Mouse (Mus musculus): ENCODE data around the gene Rassf7.

Rassf7 gene

DNA sequence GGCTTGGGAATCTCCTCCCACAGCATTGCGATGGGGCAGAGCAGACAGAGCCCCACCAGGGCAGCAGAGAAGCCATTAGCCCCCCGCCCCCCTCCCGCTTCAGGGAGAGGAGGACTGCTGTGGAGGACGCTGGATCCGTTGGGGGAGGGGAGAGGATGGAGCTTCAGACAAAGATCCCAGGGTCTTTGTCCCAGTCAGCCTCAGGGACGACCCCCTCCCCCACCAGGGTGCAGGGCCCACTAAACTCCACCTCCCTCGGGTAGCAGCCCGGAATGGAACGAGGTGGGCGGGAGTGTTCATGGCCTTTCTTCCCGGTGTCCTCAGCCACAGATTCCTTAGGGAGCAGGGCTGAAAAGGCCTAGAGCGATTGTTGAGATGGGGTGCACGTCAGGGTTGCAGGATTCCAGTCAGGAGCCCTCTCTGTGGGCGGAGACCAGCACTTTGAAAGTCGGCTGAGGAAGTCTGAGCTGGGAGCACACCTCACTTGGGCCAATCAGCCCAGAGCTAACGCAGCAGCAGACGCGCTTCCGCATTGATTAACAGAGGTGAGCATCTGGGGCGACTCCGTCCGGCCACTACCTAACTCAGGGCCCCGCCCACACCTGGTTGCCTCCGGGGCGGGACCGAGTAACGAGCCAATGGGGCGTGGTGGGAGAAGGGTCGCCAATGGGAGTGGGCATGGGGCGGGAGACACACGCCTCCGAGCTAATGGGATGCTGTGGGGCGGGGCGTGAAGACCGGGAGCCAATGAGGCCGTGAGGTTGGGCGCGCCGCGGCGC is at the start of gene Rassf7:
Rassf7 (plus strand) TSS at position 760 of the 779 bp plus-strand sequence.
- DNase-seq = peak; percentile 95 to 97

DNA sequence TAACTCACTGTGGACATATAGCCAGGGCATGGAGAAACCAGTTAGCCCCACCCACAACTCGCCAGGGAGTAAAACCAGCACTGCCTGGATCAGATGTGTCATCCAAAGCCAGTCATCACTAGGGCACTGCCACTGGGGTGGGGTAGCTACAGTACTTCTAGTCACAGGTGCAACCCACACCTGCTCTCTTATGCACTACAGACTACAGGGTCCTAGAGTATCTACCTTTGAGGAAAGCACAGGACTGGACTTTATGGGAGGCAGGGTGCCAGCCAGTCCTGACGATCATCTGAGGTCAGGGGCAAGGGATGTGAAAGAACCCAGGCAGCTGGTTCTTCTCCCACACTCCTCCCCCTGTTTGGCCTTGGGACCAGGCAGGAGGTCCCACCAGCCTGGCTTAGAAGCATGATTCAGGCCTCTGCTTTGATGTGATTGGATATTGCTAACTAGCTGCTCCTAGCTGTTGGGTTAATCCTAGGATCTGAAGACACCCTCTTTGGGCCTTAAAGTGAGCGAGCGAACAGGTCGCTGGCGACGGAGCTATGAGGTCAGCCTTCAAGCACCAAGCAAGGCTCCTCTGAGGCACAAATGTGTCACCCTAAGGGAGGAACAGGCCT is 47.7 kb upstream of the Rassf7 start:
- DNase-seq = peak; percentile 59 to 81

DNA sequence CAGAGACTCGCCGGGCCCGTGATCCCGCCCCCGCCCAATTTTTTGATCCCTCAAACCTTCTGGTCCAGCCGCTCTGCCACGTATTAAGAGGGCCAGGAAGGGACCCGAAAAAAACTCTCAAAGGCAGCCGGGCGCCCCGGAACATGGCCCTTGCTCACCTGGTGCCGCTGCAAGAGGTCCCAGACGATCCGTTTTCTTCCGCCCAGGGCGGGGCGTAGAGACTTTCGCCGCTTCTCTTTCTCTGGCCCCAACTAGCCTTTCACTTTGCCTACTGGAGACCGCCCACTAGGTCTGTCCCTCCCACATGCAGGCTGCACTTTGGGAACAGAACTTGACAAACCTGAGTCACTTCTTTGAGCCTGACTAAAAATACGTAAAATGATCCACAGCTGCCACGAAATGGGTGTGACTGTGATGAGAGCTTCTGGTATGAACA is 47.1 kb upstream of the Rassf7 start:
- peak; percentile 80 to 86 for DNase-seq

DNA sequence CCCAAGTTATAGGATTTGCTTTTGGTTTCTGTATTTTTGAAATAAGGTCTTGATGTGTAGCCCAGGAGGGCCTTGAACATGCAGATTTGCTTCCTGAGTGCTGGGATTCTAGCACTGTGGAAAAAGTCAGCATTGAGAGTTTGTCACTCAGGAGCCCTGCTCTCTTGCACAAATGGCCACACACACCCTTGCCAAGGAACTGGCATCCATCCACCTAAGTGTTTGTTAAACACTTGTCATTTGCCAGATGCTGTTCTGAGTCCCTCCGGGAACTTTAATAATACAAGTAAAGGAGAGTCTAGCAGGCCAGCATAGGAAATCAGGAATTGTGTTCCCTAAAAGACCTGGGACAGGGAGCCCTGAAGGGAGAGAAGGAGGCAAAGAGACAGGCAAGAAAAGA is 46.4 kb upstream of the Rassf7 start:
- peak in 1 of 2 experiments; percentile 57 for DNase-seq

DNA sequence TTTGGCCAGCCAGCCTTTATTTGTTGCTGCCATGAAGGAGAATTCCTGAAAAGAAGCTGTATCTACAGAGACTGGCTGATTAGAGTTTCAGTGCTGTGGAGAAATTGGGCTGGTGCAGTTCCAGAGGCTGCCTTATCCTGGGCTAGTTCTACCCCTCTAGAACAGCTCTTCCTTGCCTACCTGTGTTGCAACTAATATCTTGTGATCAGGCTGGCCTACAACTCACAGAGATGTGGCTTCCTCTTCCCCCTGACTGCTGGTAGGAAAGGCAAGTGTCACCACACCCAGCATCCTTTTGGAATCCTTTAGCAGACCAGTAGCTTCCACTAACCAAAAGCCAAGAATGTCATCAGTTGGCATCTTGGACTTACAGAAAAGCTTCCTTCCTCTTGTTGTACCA is 45.8 kb upstream of the Rassf7 start:
- no peak for DNase-seq

DNA sequence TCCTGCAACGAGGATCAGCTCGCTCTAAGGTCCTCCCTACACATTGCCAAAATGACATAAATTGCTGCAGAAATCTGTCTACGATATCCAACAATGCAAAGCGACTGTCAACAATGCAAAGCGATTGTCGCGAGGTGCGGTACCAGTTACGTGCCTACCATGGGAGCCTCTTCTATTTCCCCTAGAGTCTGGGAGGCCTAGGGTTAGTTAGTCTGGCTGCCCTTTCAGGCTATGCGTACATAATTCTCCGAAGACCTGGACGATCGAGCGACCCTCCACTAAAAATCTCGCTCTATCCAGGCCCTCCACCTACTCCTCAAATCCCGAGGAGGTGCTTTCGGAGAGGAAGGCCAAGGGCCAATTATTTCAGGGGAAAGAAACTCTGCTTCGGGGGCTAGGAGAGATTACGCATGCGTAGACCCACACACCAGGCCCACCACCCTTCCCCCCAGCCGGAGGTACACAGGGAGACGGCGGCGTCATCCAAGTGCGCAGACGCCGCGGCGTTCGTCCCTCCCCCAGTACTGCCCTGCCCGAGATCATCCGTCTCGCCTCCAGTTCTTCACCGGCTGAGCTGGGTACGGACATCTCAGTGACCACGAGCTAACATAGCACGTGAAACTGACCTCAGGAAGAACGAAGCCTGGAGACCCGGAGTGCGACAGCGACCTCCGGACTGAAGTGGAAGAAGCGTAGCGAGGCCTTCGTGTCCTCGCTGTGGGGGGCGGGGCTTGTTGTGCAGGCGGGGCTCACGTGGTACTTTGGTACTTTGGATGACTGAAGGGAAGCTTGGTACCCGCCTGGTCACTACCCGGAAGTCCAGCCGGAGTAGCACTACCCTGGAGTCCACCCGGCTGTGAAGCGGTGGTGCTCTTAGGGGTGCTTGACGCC is 43.3 kb upstream of the Rassf7 start, which contains the start of gene Rnh1:
Rnh1 (minus strand) TSS at position 742 of the 891 bp plus-strand sequence.
- DNase-seq = peak; percentile 92 to 94

DNA sequence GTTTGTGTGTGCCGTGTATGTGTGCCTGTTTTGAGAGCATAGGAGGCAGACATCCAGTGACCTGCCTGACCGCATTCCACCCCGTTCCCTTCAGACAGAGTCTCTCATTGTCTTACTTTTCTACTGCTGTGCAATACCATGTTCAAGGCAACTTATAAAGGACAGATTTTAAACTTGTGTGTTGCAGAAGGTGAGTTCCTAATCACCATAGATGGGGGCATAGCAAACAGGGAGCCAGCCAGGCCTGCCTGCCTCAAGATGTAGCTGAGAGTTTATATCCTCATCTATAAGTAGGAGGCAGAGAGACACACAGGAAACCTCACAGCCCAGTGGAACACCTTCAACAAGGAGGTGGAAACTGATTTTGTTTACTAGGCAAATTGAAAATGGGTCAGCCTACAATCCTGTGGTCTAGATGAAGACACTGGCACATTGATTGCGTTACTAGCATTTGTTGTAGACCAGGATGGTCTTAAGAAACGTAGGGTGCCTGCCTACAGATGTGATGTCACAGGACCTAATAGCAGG is 42.3 kb upstream of the Rassf7 start:
- no peak for DNase-seq

DNA sequence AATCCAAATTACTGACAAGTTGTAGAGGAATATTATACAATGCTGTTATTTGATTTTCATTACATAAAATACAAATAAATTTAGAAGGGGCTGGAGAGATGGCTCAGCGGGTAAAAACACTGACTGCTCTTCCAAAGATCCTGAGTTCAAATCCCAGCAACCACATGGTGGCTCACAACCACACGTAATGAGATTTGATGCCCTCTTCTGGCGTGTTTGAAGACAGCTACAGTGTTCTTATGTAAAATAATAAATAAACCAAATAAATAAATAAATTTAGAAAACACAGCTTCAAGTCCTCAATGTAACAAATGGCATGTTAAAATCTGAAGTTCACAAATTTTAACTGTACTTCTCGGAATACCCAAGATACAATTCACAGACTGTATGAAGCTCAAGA is 40.6 kb upstream of the Rassf7 start:
- no peak for DNase-seq

DNA sequence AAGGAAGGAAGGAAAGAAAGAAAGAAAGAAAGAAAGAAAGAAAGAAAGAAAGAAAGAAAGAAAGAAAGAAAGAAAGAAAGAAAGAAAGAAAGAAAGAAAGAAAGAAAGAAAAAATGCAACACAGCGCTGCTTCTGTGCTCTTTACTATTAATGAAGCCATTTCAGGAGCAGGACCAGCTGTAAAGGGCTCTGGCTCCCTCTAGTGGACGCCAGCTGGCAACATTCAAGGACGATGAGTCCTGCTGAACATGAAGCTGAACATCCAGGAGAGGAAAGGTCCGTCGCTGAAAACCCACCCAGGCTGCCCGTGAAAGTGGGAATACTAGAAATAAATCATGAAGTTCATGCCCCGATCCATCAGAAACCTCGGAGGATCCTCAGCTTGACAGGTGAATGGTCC is 39.5 kb upstream of the Rassf7 start:
- peak; percentile 84 to 91 for DNase-seq

DNA sequence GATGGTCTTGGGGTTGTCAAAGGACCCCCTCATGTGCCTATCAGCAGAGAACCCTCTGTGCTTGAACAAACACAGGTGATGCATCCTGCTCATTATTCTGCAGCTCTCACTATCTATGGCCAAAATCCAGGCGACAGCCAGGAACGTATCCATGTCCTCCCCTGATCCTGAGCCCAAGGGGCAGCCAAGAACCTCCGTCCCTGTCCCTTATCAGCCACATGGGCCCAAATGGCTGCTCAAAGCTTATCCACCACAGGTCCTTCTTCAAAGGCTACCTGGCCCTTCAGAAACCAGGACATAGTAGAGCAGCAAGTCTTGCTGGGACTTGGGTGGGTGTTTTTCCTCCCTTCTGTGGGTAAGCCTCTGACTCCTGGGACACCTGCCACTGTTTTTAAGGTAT is 27.5 kb upstream of the Rassf7 start:
- DNase-seq = no peak

DNA sequence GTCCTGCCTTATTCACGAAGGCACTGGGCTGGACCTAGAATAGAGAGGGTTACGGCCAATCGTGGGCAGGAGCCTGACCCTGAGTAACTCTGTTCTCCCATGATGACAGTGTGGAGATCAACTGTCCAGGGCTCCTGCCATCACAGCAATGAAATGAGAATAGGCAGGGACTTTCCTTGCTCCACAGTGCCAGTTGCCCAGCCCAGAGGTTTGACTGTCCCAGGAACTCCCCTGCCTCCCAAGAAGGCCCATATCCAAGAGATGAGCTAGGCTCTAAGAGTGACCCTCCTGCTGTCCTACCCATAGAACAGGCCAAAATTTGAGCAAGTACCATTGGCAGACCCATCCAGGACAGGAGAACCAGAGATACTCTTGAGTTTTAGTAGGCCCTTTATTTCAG is 26.9 kb upstream of the Rassf7 start:
- DNase-seq = no peak

DNA sequence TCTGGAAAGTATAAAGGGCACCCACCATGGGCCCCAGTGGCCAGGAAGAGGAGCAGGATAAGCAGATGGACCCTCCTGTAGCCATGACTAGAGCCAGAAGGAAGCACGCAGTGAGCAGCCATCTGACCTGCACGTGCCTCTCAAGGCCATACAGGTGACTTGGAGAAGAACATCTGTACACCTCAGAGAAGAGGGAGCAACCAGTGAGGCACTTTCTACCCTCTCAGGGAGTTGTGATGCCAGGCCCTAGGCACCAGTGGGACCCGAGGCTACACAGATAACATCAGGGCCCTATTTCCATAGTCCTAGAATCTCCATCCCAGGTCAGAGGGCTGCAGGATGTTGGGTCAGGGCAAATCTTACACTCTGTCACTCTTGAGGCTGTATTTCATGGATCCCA is 25.4 kb upstream of the Rassf7 start:
- no peak for DNase-seq

DNA sequence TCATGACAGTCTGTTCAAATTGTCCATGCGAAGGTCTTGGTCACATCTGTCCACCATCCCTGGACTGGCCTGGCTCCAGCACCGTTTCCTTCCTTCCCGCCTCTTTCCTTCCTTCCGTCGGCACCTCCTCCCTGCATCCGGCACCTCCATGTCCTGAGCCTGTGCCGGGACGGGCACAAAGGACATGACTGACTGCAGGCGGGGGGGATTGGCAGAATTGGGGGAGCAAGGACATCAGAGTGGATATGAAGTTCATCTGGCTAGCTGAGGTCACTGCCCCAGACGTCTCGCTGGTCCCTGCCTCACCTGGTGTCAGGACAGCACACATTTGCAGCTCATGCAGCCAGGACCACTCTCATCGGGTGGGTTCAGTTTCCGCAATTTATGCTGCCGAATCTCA is 24.6 kb upstream of the Rassf7 start:
- peak; percentile 49 to 69 for DNase-seq

DNA sequence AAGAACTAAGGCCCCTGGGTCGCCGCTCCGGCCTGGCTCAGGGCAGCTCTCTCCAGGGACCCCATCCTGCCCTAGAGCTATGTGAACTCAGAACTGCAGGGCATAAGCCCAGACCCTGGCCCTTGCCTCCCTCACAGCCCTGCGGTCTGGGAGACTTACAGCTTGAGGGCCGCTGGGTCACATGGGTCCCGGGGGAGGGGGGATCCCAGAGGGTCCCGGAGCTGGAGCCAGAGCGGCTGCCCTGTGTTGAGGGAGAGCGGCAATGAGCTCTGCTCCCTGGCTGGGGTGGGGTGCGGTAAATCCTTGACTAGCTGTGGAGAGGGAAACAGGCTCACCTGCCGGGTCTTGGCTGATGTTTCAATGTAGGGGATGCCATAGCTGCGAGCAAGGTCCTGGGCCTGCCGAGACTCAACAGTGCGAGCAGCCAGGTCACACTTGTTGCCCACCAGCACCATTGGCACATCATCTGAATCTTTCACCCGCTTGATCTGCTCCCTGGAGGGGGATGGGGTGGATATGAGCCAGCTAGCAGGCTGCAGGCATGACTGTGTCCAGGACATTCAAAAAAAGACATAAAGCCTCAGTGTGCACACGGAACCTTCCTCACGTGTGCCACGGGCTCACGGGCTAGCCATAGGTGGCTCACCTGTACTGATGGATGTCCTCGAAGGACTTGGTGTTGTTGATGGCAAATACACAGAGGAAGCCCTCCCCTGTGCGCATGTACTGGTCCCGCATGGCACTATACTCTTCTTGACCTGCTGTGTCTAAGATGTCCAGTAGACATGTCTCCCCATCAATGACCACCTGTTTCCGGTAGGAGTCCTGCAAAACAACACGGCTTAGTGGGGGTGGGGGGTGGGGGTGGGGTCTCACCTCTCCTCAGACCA is 23.6 kb upstream of the Rassf7 start:
- no peak for DNase-seq

DNA sequence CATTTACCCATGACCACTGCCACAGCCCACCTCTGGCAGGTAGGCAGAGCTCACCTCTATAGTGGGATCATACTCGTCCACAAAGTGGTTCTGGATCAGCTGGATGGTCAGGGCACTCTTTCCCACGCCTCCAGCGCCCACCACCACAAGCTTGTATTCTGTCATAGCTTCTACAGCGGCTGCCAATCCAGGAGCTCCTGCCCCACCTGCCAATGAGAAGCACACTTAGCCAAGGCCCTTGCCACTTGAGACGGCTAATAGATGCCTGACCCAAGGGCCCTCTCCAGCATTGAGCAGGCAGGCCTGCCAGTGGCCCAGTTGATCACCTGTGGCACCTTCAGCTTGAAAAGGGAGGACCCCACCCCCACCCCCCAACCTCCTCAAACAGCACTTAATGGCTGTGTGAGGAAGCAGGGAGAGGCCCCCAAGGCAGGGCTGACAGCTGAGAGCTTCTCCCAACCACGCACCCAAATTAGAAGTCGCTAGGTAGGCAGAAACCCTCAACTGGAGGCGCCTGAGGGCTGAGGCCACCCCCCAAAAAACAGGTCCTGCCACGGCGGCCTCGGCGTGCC is 22.8 kb upstream of the Rassf7 start:
- DNase-seq = peak; percentile 52 to 79

DNA sequence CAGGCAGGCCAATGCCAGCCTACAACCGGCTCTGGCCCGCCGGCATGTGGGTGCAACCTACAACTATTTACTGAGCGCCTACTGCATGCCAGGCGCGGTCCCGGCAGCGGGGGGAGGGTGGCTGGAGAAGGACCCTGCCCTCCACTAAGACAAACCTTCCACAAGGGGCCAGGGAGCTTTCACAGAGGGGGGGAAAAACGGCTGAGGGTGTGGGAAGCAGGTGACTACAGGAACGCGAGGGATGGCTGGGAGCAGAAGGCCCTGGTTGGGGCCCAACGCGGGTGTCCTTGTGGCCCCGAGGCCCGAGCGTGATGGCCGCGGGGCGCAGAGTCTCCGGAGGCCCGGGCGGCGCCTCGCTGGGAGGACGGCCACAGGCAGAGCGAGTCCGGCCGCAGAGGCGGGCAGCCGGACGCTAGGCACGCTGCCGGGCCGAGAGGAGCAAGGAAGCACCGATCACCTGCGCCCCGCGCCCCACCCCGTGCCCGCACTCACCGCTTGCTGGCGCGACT is 22.3 kb upstream of the Rassf7 start:
- DNase-seq = peak; percentile 56 to 67

DNA sequence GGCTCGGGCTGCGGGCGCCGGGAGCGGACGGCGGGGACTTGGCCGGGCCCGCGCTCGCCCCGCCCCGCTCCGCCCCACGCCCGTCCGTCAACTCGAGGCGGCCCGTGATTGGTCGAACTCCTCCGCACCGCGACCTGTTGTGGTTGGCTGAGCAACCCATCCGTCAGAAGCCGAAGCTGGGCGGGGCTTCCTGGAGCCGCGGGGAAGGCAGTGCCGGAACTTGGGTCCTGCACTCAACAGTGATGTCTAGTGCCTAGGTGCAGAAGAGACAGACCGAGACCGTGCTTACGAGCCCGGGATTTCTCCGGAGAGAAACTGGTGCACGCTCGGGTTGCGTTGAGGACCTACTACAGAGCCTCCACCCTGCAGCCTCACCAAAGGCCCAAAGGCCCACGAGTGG is 21.7 kb upstream of the Rassf7 start, which contains the start of the genes Hras and Lrrc56:
Hras (minus strand) TSS at position 58 of the 400 bp plus-strand sequence.
Lrrc56 (plus strand) TSS at position 210 of the 400 bp plus-strand sequence.
- DNase-seq = peak; percentile 98 to 99

DNA sequence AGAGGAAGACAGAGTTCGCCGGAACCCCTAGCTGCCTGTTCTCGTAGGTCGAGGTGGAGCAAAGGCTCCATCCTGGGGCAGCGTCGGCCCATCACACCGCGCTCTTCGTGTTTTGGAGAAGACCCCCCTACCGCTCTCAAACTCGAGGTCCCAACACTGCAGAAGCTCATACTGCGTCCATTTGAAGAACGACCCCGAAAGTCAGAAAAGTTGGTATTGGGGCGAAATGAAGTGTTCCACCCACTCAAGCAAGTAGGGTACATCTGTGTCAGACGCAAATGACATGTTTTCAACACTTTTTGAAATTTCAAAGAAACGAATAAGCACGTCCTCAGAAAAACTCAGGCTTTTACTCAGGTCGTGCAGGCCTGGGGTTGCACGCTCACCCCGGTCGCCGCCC is 21.3 kb upstream of the Rassf7 start:
- no peak for DNase-seq

DNA sequence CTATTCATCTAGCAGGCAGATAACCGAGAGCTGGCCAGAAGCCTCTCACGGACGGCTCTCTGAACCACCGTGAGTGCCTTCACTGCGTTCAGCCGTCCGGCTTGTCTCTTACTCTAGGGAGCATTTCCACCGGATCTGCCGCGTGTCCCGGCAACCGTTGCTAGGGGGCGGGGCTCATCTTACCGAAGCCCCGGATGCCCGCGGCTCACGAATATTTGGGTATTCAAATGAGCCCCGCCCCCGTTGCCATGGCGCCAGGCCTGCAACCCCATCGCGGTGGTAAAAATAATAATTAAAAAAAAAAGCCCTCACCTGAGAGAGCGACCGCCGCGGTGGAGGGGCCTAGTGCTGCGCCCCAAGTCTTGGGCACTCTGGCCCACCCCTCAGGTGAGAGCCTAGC is 20.8 kb upstream of the Rassf7 start:
- peak; percentile 91 to 92 for DNase-seq

DNA sequence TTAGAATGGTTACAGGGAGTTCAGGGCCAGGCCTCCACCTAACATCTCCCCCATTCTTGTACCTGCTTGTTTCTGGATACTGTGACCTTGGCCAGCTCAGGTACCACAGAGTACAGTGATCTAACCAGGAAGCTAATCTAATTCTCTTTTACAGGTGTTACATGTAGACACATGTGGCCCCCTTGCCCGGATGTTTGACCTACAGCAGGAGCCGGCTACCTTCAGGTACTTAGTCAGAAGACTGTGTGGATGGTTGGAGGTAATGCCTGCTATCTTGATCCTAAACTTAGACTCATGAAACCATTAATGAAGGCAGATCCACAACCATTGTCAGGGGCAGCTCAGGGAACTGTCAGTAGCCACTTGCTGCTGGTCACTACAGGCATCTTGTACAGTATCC is 19.9 kb upstream of the Rassf7 start:
- no peak for DNase-seq

DNA sequence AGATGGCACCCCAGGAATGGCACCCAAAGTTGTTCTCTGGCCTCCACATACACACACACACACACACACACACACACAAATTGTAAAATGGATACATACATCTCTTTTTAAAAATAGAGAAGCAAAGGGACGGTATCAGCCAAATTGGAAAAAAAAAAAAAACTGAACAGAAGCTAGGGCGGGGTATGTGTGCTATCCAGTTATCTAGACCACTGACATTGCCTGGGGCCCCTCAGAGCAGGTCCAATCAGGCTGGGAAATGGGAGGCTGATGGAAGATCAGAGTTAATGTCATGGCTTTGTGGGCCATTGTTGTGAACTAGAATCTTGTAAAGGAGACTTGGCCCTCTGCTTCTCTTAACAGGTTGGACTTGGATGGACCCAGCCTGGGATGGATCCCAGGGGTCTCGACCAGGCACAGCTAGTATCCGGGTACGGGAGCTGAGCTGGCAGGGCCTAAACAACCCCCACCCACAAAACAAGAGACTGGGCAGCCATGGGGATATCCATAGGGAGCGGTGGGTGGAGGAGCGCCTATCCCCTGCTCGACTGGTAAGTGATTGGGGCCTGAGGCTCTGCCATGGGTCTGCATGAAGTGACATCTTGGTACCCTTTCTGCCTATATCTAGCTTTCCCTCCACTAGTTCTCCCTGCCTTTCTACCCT is 18.9 kb upstream of the Rassf7 start:
- DNase-seq = no peak
